Mouse (Mus musculus) lung, adult 2 months (tissue): ENCODE measurements around the gene Sec24a.
"Not testable (repeated sequence)": the region's sequence is repeated elsewhere in the genome, so short reads cannot be mapped to it uniquely, and the experiment has no call there.

Source experiments
- CTCF ChIP-seq: fragments of 200-500 bp; IDR thresholded peaks from 2 replicates; pipeline ENCODE4 v1.5.1; 2011; ENCODE audit warnings: mild to moderate bottlenecking, low read length, control low read depth; ENCODE audit not compliant: insufficient read depth
- POLR2A ChIP-seq: fragments of 200-500 bp; IDR thresholded peaks from 2 replicates; pipeline ENCODE4 v1.6.1; 2011; ENCODE audit warnings: low read depth, mild to moderate bottlenecking, control low read depth, low read length, borderline replicate concordance; ENCODE audit errors: extremely low read depth

- TF ChIP-seq CTCF, POLR2A: not testable (repeated sequence)
Measured at GRCm38 (mm10) chr11:51690597-51690996, 72.8 kb downstream of the Sec24a start.
